Mouse (Mus musculus): ENCODE data around the gene Nip7.
A peak's percentile ranks its signal among the peaks of the same experiment; 100 is the strongest.
"Not testable (repeated sequence)": the region's sequence is repeated elsewhere in the genome, so short reads cannot be mapped to it uniquely, and the experiment has no call there.

Nip7 gene

DNA sequence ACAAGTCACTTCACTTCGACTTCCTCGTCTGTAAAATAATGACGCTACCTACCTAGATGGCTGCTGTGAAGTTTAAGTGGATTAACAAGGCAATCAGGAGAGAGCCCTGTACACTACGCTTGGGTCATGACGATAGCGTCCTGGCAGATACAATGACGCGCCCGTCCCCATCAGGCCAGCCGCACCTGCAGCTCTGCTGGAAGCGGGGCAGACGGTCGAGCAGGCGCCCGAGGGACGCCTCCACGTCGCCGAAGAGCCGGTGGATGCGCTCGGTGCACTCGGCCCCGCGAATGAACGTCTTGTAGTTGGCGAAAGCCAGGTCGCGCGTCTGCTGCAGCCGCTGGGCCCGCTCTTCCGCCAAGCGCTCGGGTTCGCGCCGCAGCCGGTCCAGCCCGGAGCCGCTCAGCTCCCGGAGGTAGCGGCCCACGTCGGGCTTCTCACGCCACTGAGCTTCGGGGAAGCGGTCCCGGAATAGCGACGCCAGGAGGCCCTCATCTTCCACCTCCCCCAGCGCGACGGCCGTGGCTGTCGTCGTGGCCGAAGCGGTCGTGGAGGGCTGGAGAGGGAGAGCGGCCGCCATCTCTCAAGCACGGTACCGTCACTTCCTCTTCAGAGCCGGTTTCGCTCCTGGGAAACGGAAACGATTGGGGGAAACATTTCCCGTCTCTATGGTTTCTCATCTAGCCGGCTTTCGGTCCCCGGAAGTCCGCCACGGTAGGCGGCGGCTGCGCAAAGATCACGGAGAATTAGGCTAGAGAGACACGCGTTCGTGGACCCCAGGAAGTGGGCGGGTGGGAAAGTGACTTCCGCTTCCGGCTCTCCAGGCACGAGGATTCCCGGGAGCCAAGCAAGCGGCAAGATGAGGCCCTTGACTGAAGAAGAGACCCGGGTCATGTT is at the start of gene Nip7, which contains the start of gene Cog8:
Gene Nip7 (plus strand): TSS at position 802 of the 897 bp plus-strand sequence.
Gene Cog8 (minus strand): TSS at position 614 of the 897 bp plus-strand sequence.
- peak; percentile 98 for DNase-seq

DNA sequence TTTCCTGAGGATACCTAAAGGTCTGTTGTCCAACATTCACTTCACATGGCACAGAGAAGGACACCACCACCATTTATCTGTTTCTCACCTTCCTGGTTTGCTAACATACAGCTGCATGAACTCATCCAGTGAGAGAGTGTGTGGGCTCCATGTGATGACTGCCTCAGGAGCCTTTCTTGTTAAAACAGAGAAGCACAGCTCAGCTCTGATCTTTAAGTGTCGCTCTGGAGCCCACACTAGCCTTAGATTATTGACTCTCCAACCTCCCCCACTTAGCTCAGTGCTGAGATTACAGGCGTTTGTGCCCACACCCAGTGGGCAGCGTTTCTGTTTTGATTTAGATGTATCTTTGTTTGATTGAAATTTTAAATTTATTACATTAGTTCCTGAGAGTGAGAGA is 48.9 kb upstream of the Nip7 start:
- DNase-seq: no peak

DNA sequence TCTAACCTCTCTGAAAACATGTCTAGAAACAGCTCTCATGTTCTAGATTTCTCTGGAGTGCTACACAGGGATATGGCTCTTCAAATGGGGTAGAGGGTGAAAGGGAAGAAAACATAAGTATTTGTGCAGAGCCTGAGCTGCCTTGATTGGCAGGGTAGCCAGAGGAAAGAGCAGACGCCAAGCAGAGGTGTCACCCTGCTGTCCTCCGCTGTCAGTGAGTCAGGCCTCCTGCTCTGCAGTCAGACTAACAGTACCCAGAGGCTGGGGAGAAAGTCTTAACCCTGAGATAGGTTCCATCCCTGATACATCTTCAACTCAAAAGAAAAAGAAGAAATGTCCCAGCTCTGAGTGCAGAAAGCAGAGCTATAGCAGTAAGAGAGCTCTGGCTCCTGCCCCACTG is 44.0 kb upstream of the Nip7 start:
- DNase-seq: no peak

DNA sequence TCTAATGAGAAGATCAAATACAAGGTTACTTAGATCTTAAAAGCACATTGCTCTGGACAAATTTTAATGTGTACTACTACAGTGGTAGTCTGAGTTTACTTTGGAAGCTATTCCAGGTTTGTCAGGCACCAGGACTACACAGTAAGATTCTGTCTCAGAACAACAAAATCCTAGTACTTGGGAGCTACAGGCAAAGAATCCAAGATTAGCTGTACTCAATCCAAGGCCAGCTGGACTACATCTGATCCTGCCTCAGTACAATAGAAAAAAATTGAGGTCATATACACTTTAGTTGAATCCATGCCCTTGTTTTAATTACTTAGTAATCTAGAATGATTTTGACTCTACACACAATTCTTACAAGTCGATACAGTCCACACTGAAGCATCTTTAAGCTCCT is 41.8 kb upstream of the Nip7 start:
- DNase-seq: no peak

DNA sequence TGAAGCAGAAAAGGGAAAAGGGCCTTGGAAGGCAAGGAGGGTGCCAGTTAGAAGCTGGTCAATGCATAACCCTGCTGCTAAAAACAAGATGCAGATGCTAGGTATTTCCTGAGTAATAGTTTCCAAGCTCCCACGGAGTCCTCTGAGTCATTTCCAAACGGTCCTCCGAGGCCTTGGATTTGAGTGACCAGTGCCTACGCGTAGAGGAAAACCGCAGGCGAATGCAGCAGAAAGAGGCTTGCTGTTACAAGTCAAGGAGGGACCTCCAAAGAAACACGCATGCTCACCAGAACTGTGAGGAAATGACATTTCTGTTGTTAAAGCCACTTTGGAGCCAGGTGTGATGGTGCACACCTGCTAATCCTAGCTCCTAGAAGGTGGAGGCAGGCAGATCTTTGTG is 33.2 kb upstream of the Nip7 start:
- DNase-seq: no peak

DNA sequence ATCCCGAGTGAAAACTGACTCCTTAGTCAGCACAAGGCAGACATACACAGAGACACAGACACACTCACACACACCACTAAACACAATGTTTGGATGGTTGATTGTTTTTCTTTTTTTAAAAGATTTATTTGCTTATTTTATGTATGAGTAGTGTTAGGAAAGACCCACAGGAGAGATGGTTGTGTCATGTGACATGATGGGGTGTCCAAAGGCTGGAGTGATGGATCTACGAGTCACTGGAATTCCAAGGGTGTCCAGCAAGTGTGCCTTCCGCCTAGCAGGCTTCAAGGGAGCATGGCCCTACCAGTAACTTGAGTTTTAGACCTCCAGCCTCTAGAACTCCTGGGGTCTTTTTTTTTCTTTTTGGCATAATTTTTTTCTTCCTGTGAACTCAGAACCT is 27.4 kb upstream of the Nip7 start:
- DNase-seq: no peak

DNA sequence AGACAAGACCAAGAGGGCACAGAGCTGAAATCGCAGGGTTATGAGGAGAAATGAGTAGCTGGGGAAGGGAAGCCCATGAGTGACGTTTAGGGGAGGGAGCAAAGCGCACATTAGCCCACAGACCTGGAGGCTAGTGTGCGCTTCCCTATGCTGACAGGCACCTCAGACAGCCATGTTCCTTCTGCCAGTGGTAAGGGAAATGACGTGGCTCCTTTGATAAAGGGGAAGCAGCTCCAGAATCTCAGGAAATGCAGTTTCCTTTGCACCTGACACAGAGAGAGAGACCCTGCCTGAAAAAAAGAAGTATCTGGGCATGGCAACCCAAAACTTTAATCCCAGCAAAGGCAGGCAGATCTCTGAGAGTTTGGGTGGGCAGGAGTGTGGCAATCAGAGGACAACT is 26.6 kb upstream of the Nip7 start:
- DNase-seq: no peak

DNA sequence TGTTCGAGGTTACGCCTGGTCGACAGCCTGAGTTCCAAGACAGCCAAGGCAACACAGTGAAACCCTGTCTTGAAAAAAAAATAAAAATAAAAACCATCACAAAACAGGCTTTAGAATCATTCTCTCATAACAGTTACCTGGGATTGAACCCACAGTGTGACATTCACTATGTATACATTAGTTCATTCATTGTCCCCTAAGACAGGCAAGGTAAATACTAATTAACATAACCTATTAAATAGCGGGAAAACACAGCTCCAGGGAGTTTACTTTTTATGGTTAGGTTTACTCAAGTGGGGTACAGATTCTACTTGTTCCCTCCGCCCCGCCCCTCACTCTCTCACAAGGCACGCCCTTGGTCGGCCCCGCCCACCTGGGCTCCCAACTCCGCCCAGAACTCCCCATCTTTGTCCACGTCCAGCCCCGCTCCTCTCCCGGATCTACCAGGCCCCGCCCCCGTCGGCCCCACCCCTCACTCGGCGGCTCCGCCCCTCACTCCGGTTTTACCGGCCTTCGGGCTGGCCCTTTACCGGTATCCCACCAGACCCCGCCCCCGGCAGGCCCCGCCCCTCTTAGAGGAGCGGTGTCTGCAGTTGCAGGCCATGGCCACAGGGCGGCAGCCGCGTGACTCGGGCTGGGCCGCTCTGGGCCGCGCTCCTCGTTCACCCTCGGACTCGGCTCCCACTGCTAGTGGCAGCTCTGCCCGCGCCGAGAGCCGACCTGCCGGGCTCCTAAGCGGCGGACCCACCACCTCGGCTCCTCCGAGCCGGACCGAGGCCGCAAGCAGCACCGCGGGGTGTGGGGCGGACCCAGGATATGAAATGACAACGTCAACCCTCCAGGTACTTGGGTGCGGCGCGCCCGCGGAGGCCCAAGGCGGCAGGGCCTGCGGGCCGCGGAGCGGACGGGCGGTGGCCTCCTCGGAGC is 25.8 kb upstream of the Nip7 start, which contains the start of gene Vps4a:
Gene Vps4a (plus strand): TSS at position 573 of the 927 bp plus-strand sequence.
- peak; percentile 98 for DNase-seq

DNA sequence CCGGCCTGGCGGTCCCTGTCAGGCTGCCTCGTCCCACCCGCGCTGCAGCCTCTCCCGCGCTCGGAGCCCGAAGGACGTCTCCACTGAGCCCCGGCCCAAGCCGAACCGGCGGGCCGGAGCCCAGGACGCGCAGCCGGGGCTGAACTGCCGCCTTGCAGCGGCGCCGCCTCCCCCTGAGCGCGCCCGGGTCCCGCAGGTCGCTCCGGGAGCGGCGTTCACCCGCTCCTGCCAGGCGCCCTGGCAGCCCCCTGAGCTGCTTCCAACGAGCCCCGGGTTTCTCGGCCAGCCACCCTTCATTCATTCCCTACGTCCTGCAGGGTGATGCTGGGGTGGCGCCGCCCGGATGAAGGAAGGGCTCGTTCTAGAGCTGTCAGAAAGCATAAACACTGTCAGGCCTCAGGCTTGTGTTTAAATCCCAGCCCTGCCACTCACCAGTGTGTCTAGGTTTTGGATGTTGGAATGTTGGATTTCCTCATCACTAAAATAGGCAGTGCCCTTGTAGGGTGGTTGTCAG is 25.0 kb upstream of the Nip7 start:
- DNase-seq: no peak

DNA sequence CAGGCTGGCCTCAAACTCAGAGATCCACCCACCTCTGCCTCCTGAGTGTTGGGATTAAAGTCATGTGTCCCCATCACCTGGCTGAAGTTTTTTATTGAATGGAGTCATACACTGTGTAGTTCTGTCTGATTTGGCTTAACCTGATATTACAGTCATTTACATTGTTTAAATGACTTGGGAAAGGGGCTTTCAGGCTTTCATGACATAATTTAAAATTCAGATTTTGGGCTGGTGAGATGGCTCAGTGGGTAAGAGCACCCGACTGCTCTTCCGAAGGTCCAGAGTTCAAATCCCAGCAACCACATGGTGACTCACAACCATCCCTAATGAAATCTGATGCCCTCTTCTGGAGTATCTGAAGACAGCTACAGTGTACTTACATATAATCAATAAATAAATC is 23.1 kb upstream of the Nip7 start:
- not testable (repeated sequence) for DNase-seq

DNA sequence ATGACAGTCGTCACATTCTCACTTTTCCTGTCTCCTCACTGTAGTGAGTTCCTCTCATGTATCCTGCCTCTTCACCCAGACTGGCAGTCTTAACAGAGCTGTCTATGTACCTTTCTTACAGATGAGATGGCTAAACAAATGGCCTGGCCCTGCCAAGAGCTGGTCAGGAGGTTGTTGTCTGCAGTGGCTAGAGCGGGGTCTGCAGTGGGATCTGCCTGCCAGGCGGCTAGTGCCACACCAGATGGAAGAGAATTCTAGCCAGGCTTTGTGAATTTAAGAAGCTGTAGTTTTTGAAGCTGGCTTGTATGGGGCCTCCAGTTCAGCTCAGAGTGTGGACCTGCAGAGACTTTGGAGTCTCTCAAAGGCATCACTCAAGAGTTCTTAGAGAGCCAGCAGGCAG is 21.0 kb upstream of the Nip7 start:
- no peak for DNase-seq

DNA sequence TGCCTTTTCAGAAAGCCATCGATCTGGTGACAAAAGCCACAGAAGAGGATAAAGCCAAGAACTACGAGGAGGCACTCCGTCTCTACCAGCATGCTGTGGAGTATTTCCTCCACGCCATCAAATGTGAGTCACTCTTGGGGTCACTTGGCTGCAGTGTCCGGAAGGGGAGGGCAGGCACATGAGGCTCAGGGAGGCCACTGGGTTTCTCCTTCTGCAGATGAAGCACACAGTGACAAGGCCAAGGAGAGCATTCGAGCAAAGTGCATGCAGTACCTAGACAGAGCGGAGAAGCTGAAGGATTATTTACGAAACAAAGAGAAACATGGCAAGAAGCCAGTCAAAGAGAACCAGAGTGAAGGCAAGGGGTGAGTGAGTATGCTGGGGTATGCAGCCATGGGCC is 20.1 kb upstream of the Nip7 start:
- peak; percentile 34 for DNase-seq

DNA sequence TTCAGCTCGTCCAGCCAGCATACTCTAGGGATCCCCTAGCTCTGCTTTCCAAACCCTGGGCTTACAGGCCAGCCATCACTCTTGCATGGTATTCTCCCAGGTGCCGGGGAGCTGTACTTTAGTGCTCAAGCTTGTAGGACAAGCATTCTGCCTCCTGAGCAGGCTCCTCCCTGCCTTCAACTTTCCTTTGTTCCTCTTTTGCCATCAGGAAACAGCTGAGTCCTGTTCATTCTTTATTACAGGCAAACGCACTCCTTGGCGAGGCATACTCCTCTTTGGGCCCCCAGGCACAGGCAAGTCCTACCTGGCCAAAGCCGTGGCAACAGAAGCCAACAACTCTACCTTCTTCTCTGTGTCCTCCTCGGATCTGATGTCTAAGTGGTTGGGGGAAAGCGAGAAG is 16.0 kb upstream of the Nip7 start:
- DNase-seq: no peak

DNA sequence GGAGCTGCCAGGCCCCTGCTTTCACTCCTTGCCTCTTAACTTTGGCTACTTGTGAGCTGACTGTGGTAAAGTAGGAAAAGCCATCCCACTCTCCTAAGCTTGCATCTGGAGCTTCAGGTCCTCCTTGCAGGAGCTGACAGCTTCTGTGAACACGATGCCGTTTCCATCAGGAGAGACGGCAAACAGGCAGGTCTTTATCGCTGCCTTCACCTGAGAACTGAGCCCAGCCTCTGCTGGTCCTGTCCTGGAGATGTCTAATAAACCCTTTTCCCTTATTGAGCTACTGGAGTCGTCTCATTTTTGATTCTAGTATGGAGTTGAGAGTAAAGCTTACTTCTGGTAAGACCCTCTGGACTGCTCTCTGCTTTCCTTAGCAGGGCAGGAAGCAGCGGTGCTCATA is 11.2 kb upstream of the Nip7 start:
- DNase-seq: no peak

DNA sequence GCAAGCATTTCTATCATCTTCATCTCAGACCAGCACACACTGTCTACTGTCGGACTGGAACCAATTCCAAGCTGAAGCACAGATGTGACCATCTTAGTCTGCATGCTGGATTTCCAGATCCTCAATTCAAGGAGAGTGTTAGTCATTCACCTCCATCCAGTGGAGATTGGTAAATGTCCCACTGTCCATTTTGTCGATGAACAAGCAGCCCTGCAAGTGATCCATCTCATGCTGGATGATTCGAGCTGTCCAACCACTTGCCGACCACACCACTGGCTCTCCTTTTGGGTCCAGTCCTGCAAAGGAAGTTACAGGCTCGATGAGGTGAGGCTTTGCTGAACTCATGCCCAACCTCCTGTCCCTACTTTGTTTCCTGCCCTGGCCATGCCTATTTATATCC is 9.7 kb upstream of the Nip7 start:
- no peak for DNase-seq

DNA sequence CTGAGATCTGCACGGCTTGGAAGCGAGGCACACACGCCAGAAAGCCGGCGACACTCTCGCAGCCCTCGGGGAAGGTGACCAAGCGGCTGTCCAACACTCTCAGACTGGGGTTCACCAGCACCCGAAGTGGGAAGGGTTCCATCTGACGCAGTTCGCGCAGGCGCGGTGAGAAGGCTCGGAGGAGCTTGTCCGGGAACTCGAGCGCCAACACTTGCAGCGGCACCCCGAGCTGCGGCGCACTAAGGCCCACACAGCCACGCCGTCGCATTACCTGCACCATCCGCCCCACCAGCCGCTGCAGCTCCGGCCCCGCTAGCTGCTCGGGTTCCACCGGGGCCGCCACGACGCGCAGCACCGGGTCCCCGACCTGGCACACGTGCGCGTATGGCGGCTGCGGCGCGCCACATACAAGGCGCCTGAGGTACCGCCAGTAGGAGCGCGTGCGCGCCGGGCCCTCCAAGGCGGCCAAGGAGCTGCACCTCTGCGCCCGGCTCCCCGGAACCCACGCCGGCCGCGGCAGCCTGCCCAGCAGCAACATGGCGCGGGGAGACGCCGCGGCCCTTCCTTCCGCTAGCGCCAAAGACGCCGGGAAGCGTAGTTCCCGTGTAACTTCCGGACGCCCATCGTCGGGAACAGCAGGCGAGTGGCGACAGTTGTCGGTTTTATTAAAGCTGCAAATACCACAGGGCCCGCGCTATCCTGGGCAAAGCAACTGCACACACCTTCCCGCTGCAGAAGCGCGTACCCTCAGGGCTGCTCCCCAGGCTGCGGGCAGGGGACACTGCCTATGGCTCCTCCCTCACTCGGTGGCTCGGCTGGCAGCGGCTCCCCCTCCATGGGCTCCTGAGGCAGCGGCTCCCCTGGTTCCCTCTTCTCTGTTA is 8.4 kb upstream of the Nip7 start, which contains the start of gene Pdf:
Gene Pdf (minus strand): TSS at position 554 of the 881 bp plus-strand sequence.
- DNase-seq: peak; percentile 89

DNA sequence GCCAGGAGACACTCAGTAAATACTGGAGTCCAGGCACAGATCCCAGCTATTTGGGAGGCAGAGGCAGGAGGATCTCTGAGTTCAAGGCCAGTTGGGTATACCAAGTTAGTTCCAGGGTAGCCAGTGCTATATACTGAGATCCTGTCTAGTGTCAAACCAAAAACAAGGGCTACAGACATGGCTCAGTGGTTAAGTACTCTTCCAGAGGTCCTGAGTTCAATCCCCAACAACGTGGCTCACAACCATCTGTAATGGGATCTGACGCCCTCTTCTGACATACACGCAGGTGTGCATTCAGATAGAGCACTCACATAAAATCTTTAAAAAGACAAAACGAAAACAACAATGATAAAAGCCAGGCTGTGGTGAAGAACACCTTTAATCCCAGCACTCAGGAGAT is 7.2 kb upstream of the Nip7 start:
- DNase-seq: no peak

DNA sequence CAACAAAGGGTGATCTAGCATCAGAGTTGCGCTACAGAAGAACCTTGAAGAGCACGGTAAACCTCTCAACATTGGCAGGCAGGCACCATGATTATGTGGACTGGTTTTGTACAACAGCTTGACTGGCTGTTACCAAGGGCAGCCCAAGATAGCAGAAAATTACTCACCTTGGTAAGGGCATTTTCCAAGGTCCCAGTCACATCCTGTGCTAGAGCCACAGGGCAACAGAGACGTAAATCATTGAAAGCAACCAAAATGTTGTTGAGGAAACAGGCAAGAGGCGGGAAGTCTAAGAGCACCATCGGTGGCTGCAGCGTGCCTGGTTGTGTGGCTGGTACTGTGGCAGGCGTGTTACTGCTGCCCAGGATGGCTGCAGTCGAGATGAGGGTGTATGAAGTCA is 4.6 kb upstream of the Nip7 start:
- DNase-seq: no peak

DNA sequence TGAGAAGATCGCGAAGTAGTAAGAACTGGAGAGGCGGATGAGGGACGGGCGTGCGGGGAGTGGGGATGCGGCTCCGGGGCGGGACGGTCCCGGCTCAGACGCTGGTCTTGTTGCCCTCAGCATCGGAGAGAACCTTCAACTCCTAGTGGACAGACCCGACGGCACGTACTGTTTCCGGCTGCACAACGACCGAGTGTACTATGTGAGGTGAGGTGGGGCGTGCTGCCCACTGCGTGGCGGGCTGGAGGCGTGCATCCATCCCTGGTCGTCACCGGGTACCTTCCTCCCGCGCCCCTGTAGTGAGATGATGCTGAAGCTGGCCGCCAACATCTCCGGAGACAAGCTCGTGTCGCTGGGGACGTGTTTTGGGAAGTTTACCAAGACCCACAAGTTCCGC is 294 bp downstream of the Nip7 start:
- no peak for DNase-seq

DNA sequence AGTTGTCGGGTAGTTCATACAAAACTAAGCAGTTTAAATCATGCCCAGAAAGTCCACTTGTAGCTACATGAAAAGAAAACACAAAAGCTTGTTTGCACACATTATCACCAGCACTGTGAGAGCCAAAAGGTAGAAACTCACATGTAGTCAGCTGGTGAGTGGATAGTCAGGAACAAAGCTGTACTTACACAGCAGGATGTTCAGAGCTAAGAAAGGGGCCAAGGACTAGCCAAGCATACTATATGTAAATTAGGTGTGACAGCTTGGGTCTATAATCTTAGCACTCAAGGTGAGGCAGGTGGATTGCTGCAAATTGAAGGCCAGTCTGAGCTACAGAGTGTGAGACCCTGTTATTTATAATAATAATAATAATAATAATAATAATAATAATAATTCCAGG is 5.9 kb downstream of the Nip7 start:
- no peak for DNase-seq

DNA sequence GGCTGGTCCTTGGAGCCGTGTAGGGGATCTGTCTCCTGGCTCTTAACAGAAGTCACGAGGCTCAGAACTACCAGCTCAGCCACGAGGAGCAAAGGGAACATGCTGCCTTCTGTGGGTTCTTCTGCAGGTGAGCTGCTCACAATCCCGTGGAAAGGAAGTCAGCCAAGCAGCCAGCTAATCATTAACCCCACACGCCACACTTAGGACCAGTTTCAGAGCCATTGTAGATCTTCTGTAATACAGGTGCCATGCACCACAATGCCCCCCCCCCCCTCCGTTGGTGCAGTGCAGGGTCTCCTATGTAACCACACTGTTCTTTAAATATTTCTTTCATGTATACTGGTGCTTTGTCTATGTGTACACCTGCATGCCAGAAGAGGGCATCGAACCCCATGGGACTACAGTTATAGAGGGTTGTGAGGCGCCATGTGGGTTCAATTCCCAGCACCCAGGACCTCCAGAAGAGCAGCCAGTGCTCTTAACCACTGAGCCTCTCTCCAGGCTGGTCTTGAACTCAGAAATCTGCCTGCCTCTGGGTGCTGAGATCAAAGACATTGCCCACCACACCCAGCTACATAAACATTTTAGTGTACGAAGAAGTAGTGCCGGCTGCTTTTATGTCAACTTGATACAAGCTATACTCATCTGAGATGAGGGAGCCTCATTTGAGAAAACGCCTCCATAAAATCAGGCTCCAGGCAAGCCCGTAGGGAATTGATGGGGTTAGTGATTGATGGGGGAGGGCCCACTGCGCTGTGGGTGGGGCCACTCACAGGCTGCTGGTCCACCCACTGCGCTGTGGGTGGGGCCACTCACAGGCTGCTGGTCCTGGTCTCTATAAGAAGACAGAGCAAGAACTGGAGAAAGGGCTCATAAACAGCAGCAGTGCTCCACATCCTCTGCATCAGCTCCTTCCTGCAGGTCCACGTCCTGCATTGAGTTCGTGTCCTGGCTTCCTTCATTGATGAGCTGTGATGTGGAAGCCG is 9.1 kb downstream of the Nip7 start, which contains the start of gene Tmed6:
Gene Tmed6 (minus strand): TSS at position 134 of the 986 bp plus-strand sequence.
- peak; percentile 83 for DNase-seq
